Mouse (Mus musculus) cortical plate, adult 2 months (tissue): ENCODE results near the gene BC048679.

Experiments
- CTCF ChIP-seq: fragments of 200-500 bp; IDR thresholded peaks from 2 replicates; pipeline ENCODE4 v1.5.1; 2011; ENCODE audit warnings: mild to moderate bottlenecking, control low read depth, low read length; ENCODE audit not compliant: insufficient read depth; ENCODE audit errors: extremely low read depth
- POLR2A ChIP-seq: fragments of 200-500 bp; IDR thresholded peaks from 2 replicates; pipeline ENCODE4 v1.6.1; 2011; ENCODE audit warnings: mild to moderate bottlenecking, low read length, control low read depth; ENCODE audit not compliant: insufficient read depth; ENCODE audit errors: extremely low read depth

GRCm38 (mm10) chr7:81493331-81494021, 4.6 kb downstream of the BC048679 start, which contains the start of gene Ap3b2:
- TF ChIP-seq CTCF (no peak), POLR2A (peak; percentile 78)
